Mouse (Mus musculus): ENCODE results near the gene Lsm3. TPM values are rescaled to one million over a fixed set of nuclear protein-coding genes. Genes with fewer than 3 reads are reported as not detected.

The Lsm3 gene
- polyA plus RNA-seq, 1 experiment, result 69.5 TPM

DNA sequence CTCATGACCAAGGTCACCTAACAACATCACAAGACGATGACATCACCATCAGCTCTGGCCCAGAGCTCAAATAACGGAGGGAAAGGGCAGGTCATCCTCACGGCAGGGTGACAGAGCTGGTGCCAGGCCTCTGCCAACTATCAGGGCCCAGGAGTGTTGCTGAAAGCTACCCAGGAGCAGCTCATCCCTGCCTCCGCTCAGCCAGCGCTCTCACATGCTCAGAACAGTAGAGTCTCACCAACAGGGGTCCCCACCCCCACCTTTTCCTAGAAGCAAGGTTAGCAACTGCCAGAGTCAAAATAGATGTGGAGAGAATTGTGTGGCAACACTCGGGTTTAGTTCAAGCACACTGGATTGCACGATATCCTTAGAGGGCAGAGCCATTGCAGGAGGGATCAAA, 12.5 kb downstream of the Lsm3 start:
- Histone ChIP-seq H3K4me3 (no peak overlapping the region), H3K4me2 (ENCODE audit: low read depth) (no peak overlapping the region), H3K27me3 (ENCODE audit: control insufficient read depth, insufficient read depth, insufficient read length) (no peaks in the 10 kb centered on the region), H3K36me3 (ENCODE audit: control insufficient read depth, insufficient read depth) (no peaks in the 10 kb centered on the region), H3ac (ENCODE audit: control insufficient read depth, insufficient read length) (no peak overlapping the region), H3K79me2 (ENCODE audit: control insufficient read depth, insufficient read depth) (no peaks in the 10 kb centered on the region)
- no peak for TF ChIP-seq CEBPB (IDR thresholded peaks at IDR 0.05; ENCODE audit: insufficient read depth, poor library complexity, severe bottlenecking)
- TF ChIP-seq MYOD1 (IDR thresholded peaks at IDR 0.05; ENCODE audit: control insufficient read depth in 1 of 3, insufficient read length in 2 of 3, low read depth in 2 of 3), result no peak
- TF ChIP-seq TCF3 (IDR thresholded peaks at IDR 0.05; ENCODE audit: insufficient read length, low read depth), result no peak
- TF ChIP-seq SRF (IDR thresholded peaks at IDR 0.05; ENCODE audit: control insufficient read depth, insufficient read length, low read depth), result no peak
- no peak for TF ChIP-seq POLR2A (IDR thresholded peaks at IDR 0.05; ENCODE audit: insufficient read length, low read depth)
- no peak for TF ChIP-seq MAX (IDR thresholded peaks at IDR 0.05; ENCODE audit: low read depth)
- no peak for TF ChIP-seq MYOG (IDR thresholded peaks at IDR 0.05; ENCODE audit: control insufficient read depth in 1 of 3, insufficient read depth in 1 of 3, insufficient read length in 2 of 3, low read depth in 2 of 3)
- no peak for TF ChIP-seq E2F4 (IDR thresholded peaks at IDR 0.05; ENCODE audit: insufficient read depth)
- TF ChIP-seq REST (IDR thresholded peaks at IDR 0.05; ENCODE audit: insufficient read depth, insufficient read length), result no peak
- no peak for TF ChIP-seq USF1 (IDR thresholded peaks at IDR 0.05; ENCODE audit: low read depth)
- no peak for TF ChIP-seq TCF12 (IDR thresholded peaks at IDR 0.05; ENCODE audit: insufficient read depth, poor library complexity, severe bottlenecking)
- no peak for TF ChIP-seq POLR2AphosphoS2 (IDR thresholded peaks at IDR 0.05; ENCODE audit: insufficient read length, low read depth)

DNA sequence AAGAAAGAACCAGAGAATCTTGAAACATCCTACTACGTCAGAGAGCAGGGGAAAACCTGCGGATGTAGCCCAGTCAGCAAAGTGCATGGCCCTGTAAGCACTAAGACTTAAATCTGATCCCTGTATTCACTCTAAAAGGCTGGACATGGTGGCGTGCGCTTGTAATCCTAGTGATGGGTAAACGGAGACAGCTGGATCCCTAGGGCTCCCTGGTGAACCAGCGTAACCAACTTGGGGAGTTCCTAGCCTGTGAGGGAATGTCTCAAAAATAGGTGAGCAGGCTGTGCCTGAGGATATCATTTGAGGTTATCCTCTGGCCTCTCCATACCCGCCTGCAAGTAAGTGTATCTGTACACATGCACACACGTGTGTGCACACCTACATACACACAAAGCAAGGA, 14.9 kb downstream of the Lsm3 start:
- Histone ChIP-seq H3K79me2 (ENCODE audit: control insufficient read depth, insufficient read depth) (no peaks in the 10 kb centered on the region), H3ac (ENCODE audit: control insufficient read depth, insufficient read length) (no peak overlapping the region), H3K27me3 (ENCODE audit: control insufficient read depth, insufficient read depth, insufficient read length) (no peaks in the 10 kb centered on the region), H3K4me3 (no peak overlapping the region), H3K4me2 (ENCODE audit: low read depth) (no peak overlapping the region), H3K36me3 (ENCODE audit: control insufficient read depth, insufficient read depth) (no peaks in the 10 kb centered on the region)
- no peak for TF ChIP-seq POLR2AphosphoS2 (IDR thresholded peaks at IDR 0.05; ENCODE audit: insufficient read length, low read depth)
- no peak for TF ChIP-seq CEBPB (IDR thresholded peaks at IDR 0.05; ENCODE audit: insufficient read depth, poor library complexity, severe bottlenecking)
- TF ChIP-seq MYOD1 (IDR thresholded peaks at IDR 0.05; ENCODE audit: control insufficient read depth in 1 of 3, insufficient read length in 2 of 3, low read depth in 2 of 3), result peak in 1 of 3 experiments; percentile 34
- TF ChIP-seq SRF (IDR thresholded peaks at IDR 0.05; ENCODE audit: control insufficient read depth, insufficient read length, low read depth), result no peak

DNA sequence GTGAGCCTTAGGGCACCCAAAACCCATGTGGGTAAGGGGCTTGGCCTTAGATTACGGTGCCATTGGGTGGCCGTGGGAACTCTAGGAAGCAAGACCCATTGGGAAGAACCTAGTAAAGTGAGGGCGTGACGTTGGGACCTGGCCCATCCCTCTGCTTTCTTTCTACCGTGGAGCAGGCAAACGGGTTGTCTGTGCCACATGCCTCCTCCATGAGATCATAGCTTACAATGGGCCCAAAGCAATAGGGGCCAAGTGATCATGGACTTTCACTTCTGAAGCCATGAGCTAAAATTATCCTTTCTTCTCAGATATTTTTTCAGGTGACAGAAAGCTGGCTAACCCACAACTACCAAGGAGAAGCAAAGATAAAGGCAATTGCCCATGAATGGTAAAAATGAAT, 15.5 kb downstream of the Lsm3 start:
- no peaks in the 10 kb centered on the region for H3K36me3 ChIP-seq (ENCODE audit: control insufficient read depth, insufficient read depth)
- H3K27me3 ChIP-seq (ENCODE audit: control insufficient read depth, insufficient read depth, insufficient read length), result no peaks in the 10 kb centered on the region
- H3ac ChIP-seq (ENCODE audit: control insufficient read depth, insufficient read length), result no peak overlapping the region
- no peak for TF ChIP-seq POLR2A (IDR thresholded peaks at IDR 0.05; ENCODE audit: insufficient read length, low read depth)
- no peak for TF ChIP-seq TCF3 (IDR thresholded peaks at IDR 0.05; ENCODE audit: insufficient read length, low read depth)
- no peak for TF ChIP-seq USF1 (IDR thresholded peaks at IDR 0.05; ENCODE audit: low read depth)
- no peak for TF ChIP-seq SRF (IDR thresholded peaks at IDR 0.05; ENCODE audit: control insufficient read depth, insufficient read length, low read depth)
- TF ChIP-seq E2F4 (IDR thresholded peaks at IDR 0.05; ENCODE audit: insufficient read depth), result no peak
- TF ChIP-seq TCF12 (IDR thresholded peaks at IDR 0.05; ENCODE audit: insufficient read depth, poor library complexity, severe bottlenecking), result no peak
- no peak for TF ChIP-seq MAX (IDR thresholded peaks at IDR 0.05; ENCODE audit: low read depth)
- TF ChIP-seq MYOG (IDR thresholded peaks at IDR 0.05; ENCODE audit: control insufficient read depth in 1 of 3, insufficient read depth in 1 of 3, insufficient read length in 2 of 3, low read depth in 2 of 3), result no peak
- no peak for TF ChIP-seq MYOD1 (IDR thresholded peaks at IDR 0.05; ENCODE audit: control insufficient read depth in 1 of 3, insufficient read length in 2 of 3, low read depth in 2 of 3)
- no peak for TF ChIP-seq POLR2AphosphoS2 (IDR thresholded peaks at IDR 0.05; ENCODE audit: insufficient read length, low read depth)
- no peak for TF ChIP-seq CEBPB (IDR thresholded peaks at IDR 0.05; ENCODE audit: insufficient read depth, poor library complexity, severe bottlenecking)
- TF ChIP-seq REST (IDR thresholded peaks at IDR 0.05; ENCODE audit: insufficient read depth, insufficient read length), result no peak
- no peaks in the 10 kb centered on the region for H3K79me2 ChIP-seq (ENCODE audit: control insufficient read depth, insufficient read depth)
- no peak overlapping the region for H3K4me2 ChIP-seq (ENCODE audit: low read depth)
- H3K4me3 ChIP-seq, result no peak overlapping the region

DNA sequence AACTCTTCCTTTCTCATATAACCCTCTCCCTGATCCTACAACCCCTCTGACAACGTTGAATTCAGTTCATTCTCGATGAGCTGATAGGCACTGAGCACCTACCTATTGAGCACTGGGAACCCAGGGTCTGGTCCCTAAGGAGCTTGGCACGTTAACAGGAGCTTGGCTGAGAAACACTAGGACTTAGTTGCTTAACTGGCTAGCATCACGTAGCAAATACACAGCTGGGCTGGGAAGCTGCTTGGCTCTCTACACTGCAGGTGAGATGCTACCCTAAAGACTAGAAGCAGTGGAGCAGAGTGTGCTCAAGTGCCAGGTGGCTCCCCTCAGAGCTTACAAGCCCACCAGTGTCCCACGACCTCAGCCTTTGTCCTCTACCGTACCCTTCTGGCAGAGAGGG, 16.9 kb downstream of the Lsm3 start:
- no peak for TF ChIP-seq REST (IDR thresholded peaks at IDR 0.05; ENCODE audit: insufficient read depth, insufficient read length)
- TF ChIP-seq TCF3 (IDR thresholded peaks at IDR 0.05; ENCODE audit: insufficient read length, low read depth), result no peak
- TF ChIP-seq MYOD1 (IDR thresholded peaks at IDR 0.05; ENCODE audit: control insufficient read depth in 1 of 3, insufficient read length in 2 of 3, low read depth in 2 of 3), result no peak
- no peak for TF ChIP-seq SRF (IDR thresholded peaks at IDR 0.05; ENCODE audit: control insufficient read depth, insufficient read length, low read depth)
- TF ChIP-seq POLR2AphosphoS2 (IDR thresholded peaks at IDR 0.05; ENCODE audit: insufficient read length, low read depth), result no peak
- no peak for TF ChIP-seq POLR2A (IDR thresholded peaks at IDR 0.05; ENCODE audit: insufficient read length, low read depth)
- TF ChIP-seq TCF12 (IDR thresholded peaks at IDR 0.05; ENCODE audit: insufficient read depth, poor library complexity, severe bottlenecking), result no peak
- no peak for TF ChIP-seq MYOG (IDR thresholded peaks at IDR 0.05; ENCODE audit: control insufficient read depth in 1 of 3, insufficient read depth in 1 of 3, insufficient read length in 2 of 3, low read depth in 2 of 3)
- TF ChIP-seq MAX (IDR thresholded peaks at IDR 0.05; ENCODE audit: low read depth), result no peak
- Histone ChIP-seq H3K4me2 (ENCODE audit: low read depth) (no peak overlapping the region), H3K27me3 (ENCODE audit: control insufficient read depth, insufficient read depth, insufficient read length) (no peaks in the 10 kb centered on the region), H3ac (ENCODE audit: control insufficient read depth, insufficient read length) (no peak overlapping the region), H3K4me3 (no peak overlapping the region), H3K36me3 (ENCODE audit: control insufficient read depth, insufficient read depth) (no peaks in the 10 kb centered on the region), H3K79me2 (ENCODE audit: control insufficient read depth, insufficient read depth) (no peaks in the 10 kb centered on the region)

GRCm38 (mm10) chr6:91533359-91533758, 17.6 kb downstream of the Lsm3 start:
- H3K27me3 ChIP-seq (ENCODE audit: control insufficient read depth, insufficient read depth, insufficient read length), result no peaks in the 10 kb centered on the region
- TF ChIP-seq POLR2AphosphoS2 (IDR thresholded peaks at IDR 0.05; ENCODE audit: insufficient read length, low read depth) (no peak), TCF12 (IDR thresholded peaks at IDR 0.05; ENCODE audit: insufficient read depth, poor library complexity, severe bottlenecking) (no peak), TCF3 (IDR thresholded peaks at IDR 0.05; ENCODE audit: insufficient read length, low read depth) (no peak), REST (IDR thresholded peaks at IDR 0.05; ENCODE audit: insufficient read depth, insufficient read length) (no peak), E2F4 (IDR thresholded peaks at IDR 0.05; ENCODE audit: insufficient read depth) (no peak), CEBPB (IDR thresholded peaks at IDR 0.05; ENCODE audit: insufficient read depth, poor library complexity, severe bottlenecking) (no peak), USF1 (IDR thresholded peaks at IDR 0.05; ENCODE audit: low read depth) (no peak), POLR2A (IDR thresholded peaks at IDR 0.05; ENCODE audit: insufficient read length, low read depth) (no peak), MYOG (IDR thresholded peaks at IDR 0.05; ENCODE audit: control insufficient read depth in 1 of 3, insufficient read depth in 1 of 3, insufficient read length in 2 of 3, low read depth in 2 of 3) (no peak), SRF (IDR thresholded peaks at IDR 0.05; ENCODE audit: control insufficient read depth, insufficient read length, low read depth) (no peak), MAX (IDR thresholded peaks at IDR 0.05; ENCODE audit: low read depth) (no peak), MYOD1 (IDR thresholded peaks at IDR 0.05; ENCODE audit: control insufficient read depth in 1 of 3, insufficient read length in 2 of 3, low read depth in 2 of 3) (no peak)
- no peak overlapping the region for H3ac ChIP-seq (ENCODE audit: control insufficient read depth, insufficient read length)
- no peaks in the 10 kb centered on the region for H3K36me3 ChIP-seq (ENCODE audit: control insufficient read depth, insufficient read depth)
- no peaks in the 10 kb centered on the region for H3K79me2 ChIP-seq (ENCODE audit: control insufficient read depth, insufficient read depth)
- H3K4me2 ChIP-seq (ENCODE audit: low read depth), result no peak overlapping the region
- H3K4me3 ChIP-seq, result no peak overlapping the region
